Mouse (Mus musculus) myocyte (in vitro differentiated cells): ENCODE measurements around the gene Tnip2. TPM values are rescaled to one million over a fixed set of nuclear protein-coding genes. Genes with fewer than 3 reads are reported as not detected.

Source experiments
- H3K27me3 ChIP-seq: one replicate; pipeline ENCODE4 v1.6.1; 2011; ENCODE audit not compliant: control insufficient read depth, insufficient read depth, insufficient read length
- H3K36me3 ChIP-seq: one replicate; pipeline ENCODE4 v1.6.1; 2011; ENCODE audit not compliant: control insufficient read depth, insufficient read depth
- H3K4me2 ChIP-seq: one replicate; pipeline ENCODE4 v1.6.1; 2011; ENCODE audit warnings: low read depth, control low read depth
- H3K4me3 ChIP-seq: one replicate; pipeline ENCODE4 v1.5.1; 2011; ENCODE audit warnings: mild to moderate bottlenecking, control low read depth, moderate library complexity
- H3K79me2 ChIP-seq: one replicate; pipeline ENCODE4 v1.6.1; 2011; ENCODE audit not compliant: control insufficient read depth, insufficient read depth
- H3ac ChIP-seq: one replicate; pipeline ENCODE4 v1.6.1; 2011; ENCODE audit not compliant: control insufficient read depth, insufficient read length
- CEBPB ChIP-seq: IDR thresholded peaks from 2 replicates; pipeline ENCODE4 v1.6.1; 2011; ENCODE audit warnings: mild to moderate bottlenecking, moderate library complexity; ENCODE audit not compliant: poor library complexity, insufficient read depth, severe bottlenecking
- E2F4 ChIP-seq: IDR thresholded peaks from one replicate; pipeline ENCODE4 v1.6.1; 2011; ENCODE audit warnings: mild to moderate bottlenecking, control low read depth, moderate library complexity; ENCODE audit not compliant: insufficient read depth
- MAX ChIP-seq: IDR thresholded peaks from one replicate; pipeline ENCODE4 v1.6.1; 2011; ENCODE audit warnings: low read depth, mild to moderate bottlenecking, control low read depth
- MYOD1 ChIP-seq, 3 experiments: IDR thresholded peaks; one replicate each; pipeline ENCODE4 v1.6.1; 2011; ENCODE audit warnings: control low read depth in 2 of 3, low read depth in 2 of 3, mild to moderate bottlenecking in 2 of 3, moderate library complexity in 1 of 3; ENCODE audit not compliant: insufficient read length in 2 of 3, control insufficient read depth in 1 of 3
- MYOG ChIP-seq, 3 experiments: IDR thresholded peaks; one replicate each; pipeline ENCODE4 v1.6.1; 2011; ENCODE audit warnings: control low read depth in 2 of 3, low read depth in 2 of 3, mild to moderate bottlenecking in 2 of 3; ENCODE audit not compliant: insufficient read length in 2 of 3, control insufficient read depth in 1 of 3, insufficient read depth in 1 of 3
- POLR2A ChIP-seq: IDR thresholded peaks from one replicate; pipeline ENCODE4 v1.6.1; 2011; ENCODE audit warnings: low read depth, mild to moderate bottlenecking, control low read depth, moderate library complexity; ENCODE audit not compliant: insufficient read length
- POLR2AphosphoS2 ChIP-seq: IDR thresholded peaks from one replicate; pipeline ENCODE4 v1.6.1; 2011; ENCODE audit warnings: low read depth, control low read depth; ENCODE audit not compliant: insufficient read length
- REST ChIP-seq: IDR thresholded peaks from one replicate; pipeline ENCODE4 v1.6.1; 2011; ENCODE audit warnings: mild to moderate bottlenecking, control low read depth, moderate library complexity; ENCODE audit not compliant: insufficient read depth, insufficient read length
- SRF ChIP-seq: IDR thresholded peaks from one replicate; pipeline ENCODE4 v1.6.1; 2011; ENCODE audit warnings: low read depth; ENCODE audit not compliant: control insufficient read depth, insufficient read length
- TCF12 ChIP-seq: IDR thresholded peaks from one replicate; pipeline ENCODE4 v1.6.1; 2011; ENCODE audit warnings: mild to moderate bottlenecking, control low read depth; ENCODE audit not compliant: poor library complexity, insufficient read depth, severe bottlenecking
- TCF3 ChIP-seq: IDR thresholded peaks from one replicate; pipeline ENCODE4 v1.6.1; 2011; ENCODE audit warnings: low read depth, control low read depth; ENCODE audit not compliant: insufficient read length
- USF1 ChIP-seq: IDR thresholded peaks from one replicate; pipeline ENCODE4 v1.6.1; 2011; ENCODE audit warnings: low read depth, mild to moderate bottlenecking, control low read depth, moderate library complexity
- polyA plus RNA-seq: library from polyadenylated mRNA; unstranded; fragments of >200 nt; fragmentation: generic; extraction: Trizol; gene quantifications from one replicate; pipeline ENCODE4 v1.2.1, GENCODE M21; 2012; ENCODE audit warnings: missing spikeins

Tnip2 gene
- polyA plus RNA-seq, 1 experiment, result 10.6 TPM

DNA sequence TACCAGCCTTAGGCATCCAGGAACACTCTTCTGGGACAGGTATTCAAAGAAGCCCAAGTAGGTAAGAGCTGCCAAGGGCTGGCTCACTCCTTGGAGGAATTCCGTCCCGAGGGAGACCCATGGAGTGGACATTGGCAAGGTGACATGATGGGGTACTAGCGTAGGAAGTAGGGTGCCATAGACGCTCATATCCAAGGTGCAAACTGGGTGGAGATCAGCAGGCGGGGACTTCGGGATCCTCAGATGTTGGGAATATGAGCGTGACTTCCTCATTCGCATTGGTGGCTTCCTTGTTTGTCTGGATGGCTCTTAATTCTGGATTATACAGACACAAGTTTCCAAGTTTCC, 35.3 kb upstream of the Tnip2 start:
- Histone ChIP-seq H3K4me3 (no peak overlapping the region), H3K36me3 (peaks cover 8% of the 10 kb centered on the region), H3K79me2 (peaks cover 12% of the 10 kb centered on the region), H3K27me3 (no peaks in the 10 kb centered on the region), H3K4me2 (no peak overlapping the region), H3ac (no peak overlapping the region)
- TF ChIP-seq TCF12, result no peak
- TF ChIP-seq SRF, result no peak
- TF ChIP-seq POLR2AphosphoS2, result no peak
- TF ChIP-seq USF1, result no peak

DNA sequence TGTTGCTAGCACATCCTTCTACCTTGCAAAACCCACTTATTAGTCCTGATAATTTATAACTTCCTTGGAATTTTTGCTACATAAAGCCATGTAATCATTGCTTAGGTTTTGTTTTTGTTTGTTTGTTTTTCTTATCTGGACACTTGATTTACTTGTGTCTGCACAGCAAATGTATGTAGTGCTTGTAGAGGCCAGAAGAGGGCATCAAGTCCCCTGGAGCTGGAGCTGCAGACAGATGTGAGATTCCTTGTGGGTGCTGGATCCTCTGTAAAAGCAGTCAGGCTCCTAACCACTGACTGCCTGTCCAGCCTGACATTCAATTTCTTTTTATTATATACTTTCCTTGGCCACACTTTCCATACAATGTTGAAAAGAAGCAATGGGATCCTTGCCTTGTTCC, 33.6 kb upstream of the Tnip2 start:
- Histone ChIP-seq H3K79me2 (peaks cover 12% of the 10 kb centered on the region), H3K36me3 (peaks cover 8% of the 10 kb centered on the region), H3ac (no peak overlapping the region), H3K4me2 (no peak overlapping the region), H3K27me3 (no peaks in the 10 kb centered on the region), H3K4me3 (no peak overlapping the region)
- TF ChIP-seq TCF12, result no peak
- no peak for TF ChIP-seq POLR2A

DNA sequence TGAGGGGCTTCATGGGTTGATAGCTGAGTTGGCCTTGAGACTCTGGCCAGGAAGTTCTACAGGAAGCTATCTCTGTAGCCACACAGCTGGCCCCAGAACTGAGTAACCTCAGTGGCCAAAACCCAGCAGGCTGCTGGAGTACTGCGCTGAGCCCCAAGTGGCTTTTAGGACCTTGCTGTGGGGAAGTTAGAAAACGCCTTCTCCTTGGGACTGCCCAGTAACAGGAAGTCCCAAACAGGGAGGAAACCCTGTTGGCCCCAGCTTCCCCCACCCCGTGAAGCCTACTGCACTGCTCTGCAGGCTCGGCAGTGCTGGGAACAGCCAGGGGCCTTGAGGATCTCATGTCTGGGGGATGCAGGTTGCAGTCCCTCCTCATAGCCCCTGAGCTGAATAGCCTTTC, 29.3 kb upstream of the Tnip2 start:
- peaks cover 28% of the 10 kb centered on the region for H3K79me2 ChIP-seq
- H3ac ChIP-seq, result no peak overlapping the region
- no peak overlapping the region for H3K4me3 ChIP-seq
- peaks cover 6% of the 10 kb centered on the region for H3K36me3 ChIP-seq
- TF ChIP-seq POLR2AphosphoS2 (no peak), USF1 (no peak), MAX (no peak), E2F4 (no peak), TCF12 (no peak), REST (no peak), SRF (no peak), TCF3 (no peak)
- H3K4me2 ChIP-seq, result no peak overlapping the region
- no peaks in the 10 kb centered on the region for H3K27me3 ChIP-seq

DNA sequence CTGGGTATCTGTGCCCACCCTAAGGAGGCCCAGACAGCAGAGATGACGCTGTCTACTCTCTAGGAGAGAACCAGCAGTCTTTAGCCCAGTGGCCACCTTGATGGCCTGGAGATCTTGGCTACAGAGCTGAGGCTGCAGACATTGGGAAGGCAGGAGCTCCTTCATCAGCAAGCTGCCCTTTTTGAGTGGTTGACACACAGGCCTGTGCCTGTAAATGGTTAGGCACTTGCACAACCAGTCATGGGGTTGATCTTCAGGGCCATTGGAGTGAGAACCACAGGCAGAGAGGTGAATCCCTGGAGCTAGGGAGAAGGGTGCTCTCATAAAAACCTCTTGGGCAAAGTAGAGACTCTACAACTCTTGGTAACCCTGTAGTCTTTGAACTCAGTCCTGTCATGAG, 28.4 kb upstream of the Tnip2 start:
- Histone ChIP-seq H3K4me3 (no peak overlapping the region), H3K27me3 (no peaks in the 10 kb centered on the region), H3K36me3 (peaks cover 6% of the 10 kb centered on the region), H3ac (no peak overlapping the region), H3K4me2 (no peak overlapping the region), H3K79me2 (peaks cover 27% of the 10 kb centered on the region)
- TF ChIP-seq TCF3, result no peak
- TF ChIP-seq MYOG (IDR thresholded peaks at IDR 0.05; ENCODE audit: control insufficient read depth in 1 of 3, insufficient read depth in 1 of 3, insufficient read length in 2 of 3, low read depth in 2 of 3), result no peak
- TF ChIP-seq MYOD1 (IDR thresholded peaks at IDR 0.05; ENCODE audit: control insufficient read depth in 1 of 3, insufficient read length in 2 of 3, low read depth in 2 of 3), result no peak
- no peak for TF ChIP-seq REST
- no peak for TF ChIP-seq TCF12
- TF ChIP-seq E2F4, result no peak
- no peak for TF ChIP-seq SRF
- no peak for TF ChIP-seq POLR2A

DNA sequence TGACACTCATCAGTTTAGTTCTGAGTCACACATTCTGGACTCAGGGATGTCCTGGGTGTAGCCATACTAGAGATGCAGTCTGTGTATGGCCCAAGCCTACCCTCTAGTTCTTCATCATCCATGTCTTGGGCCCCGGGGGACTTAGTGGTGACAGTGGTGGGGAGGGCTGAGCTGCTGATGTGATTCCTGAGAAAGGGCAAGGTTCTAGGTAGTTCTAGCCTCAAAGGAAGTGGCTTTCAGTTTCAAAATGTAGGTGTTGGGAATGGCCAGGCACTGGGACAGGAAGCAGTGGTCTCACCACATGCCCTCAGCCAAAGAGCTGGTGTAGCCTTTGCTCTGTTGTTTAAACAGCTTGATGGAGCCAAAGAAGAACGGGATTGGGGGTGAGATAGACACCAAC, 25.3 kb upstream of the Tnip2 start:
- peaks cover 3% of the 10 kb centered on the region for H3K36me3 ChIP-seq
- peaks cover 28% of the 10 kb centered on the region for H3K79me2 ChIP-seq
- TF ChIP-seq MYOD1 (IDR thresholded peaks at IDR 0.05; ENCODE audit: control insufficient read depth in 1 of 3, insufficient read length in 2 of 3, low read depth in 2 of 3) (no peak), MAX (no peak), REST (no peak), TCF12 (no peak), MYOG (IDR thresholded peaks at IDR 0.05; ENCODE audit: control insufficient read depth in 1 of 3, insufficient read depth in 1 of 3, insufficient read length in 2 of 3, low read depth in 2 of 3) (no peak), USF1 (no peak), E2F4 (no peak), TCF3 (no peak), POLR2AphosphoS2 (no peak), SRF (no peak), CEBPB (no peak), POLR2A (no peak)
- no peak overlapping the region for H3K4me2 ChIP-seq
- no peak overlapping the region for H3K4me3 ChIP-seq
- no peak overlapping the region for H3ac ChIP-seq
- no peaks in the 10 kb centered on the region for H3K27me3 ChIP-seq

DNA sequence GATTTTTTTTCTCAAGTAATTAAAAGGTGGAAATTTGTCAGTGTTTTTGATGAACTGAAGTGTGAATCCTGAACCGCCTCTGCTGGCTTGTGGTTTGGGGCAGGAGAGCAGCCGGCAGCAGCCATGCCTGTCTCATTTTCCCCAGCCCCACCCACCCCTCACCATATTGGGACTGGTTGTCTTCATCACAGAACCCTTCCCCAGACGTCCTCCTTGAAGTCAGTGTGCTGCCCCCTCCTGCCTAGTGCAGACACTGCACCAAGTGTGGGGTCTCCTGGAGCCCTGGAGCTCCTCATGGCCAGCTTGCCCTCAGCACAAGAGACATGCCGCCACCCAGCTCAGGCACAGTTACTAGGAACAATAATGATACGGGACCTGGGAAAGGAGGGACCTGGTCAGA, 24.7 kb upstream of the Tnip2 start:
- no peaks in the 10 kb centered on the region for H3K36me3 ChIP-seq
- H3K4me2 ChIP-seq, result no peak overlapping the region
- TF ChIP-seq TCF12 (no peak), POLR2AphosphoS2 (no peak), MAX (no peak), MYOD1 (IDR thresholded peaks at IDR 0.05; ENCODE audit: control insufficient read depth in 1 of 3, insufficient read length in 2 of 3, low read depth in 2 of 3) (no peak), CEBPB (no peak), E2F4 (no peak), USF1 (no peak), TCF3 (no peak), REST (no peak)
- no peaks in the 10 kb centered on the region for H3K27me3 ChIP-seq
- H3K4me3 ChIP-seq, result no peak overlapping the region
- peaks cover 28% of the 10 kb centered on the region for H3K79me2 ChIP-seq
- no peak overlapping the region for H3ac ChIP-seq
